Mouse (Mus musculus) lung, postnatal 4 days (tissue): ENCODE results near the gene Gm48552.

Experiments
- DNase-seq, 2 experiments: peaks; one replicate each; pipeline ENCODE4 v3.0.0; 2021

The Gm48552 gene

GRCm38 (mm10) chr10:81421041-81421796 is 32.4 kb downstream of the Gm48552 start:
- DNase-seq: no peak

GRCm38 (mm10) chr10:81421797-81422100 is 32.9 kb downstream of the Gm48552 start:
- peak in 1 of 2 experiments; percentile 25 for DNase-seq

GRCm38 (mm10) chr10:81422191-81422590 is 33.4 kb downstream of the Gm48552 start:
- peak; percentile 21 to 50 for DNase-seq

- no peak for DNase-seq
Measured at GRCm38 (mm10) chr10:81422661-81423217, 33.9 kb downstream of the Gm48552 start.

GRCm38 (mm10) chr10:81423476-81424245 is 34.9 kb downstream of the Gm48552 start:
- peak in 1 of 2 experiments; percentile 3 for DNase-seq

- DNase-seq: peak; percentile 52 to 76
Measured at GRCm38 (mm10) chr10:81424246-81425051, 35.6 kb downstream of the Gm48552 start.

GRCm38 (mm10) chr10:81425236-81425850 is 36.5 kb downstream of the Gm48552 start:
- peak; percentile 36 to 54 for DNase-seq

- DNase-seq: peak; percentile 14 to 41
Measured at GRCm38 (mm10) chr10:81426081-81426671, 37.4 kb downstream of the Gm48552 start.

GRCm38 (mm10) chr10:81426897-81427296 is 38.1 kb downstream of the Gm48552 start:
- DNase-seq: peak; percentile 70 to 75

- DNase-seq: no peak
Measured at GRCm38 (mm10) chr10:81427327-81427726, 38.5 kb downstream of the Gm48552 start.

GRCm38 (mm10) chr10:81427804-81428506 is 39.1 kb downstream of the Gm48552 start:
- DNase-seq: peak; percentile 4 to 26

- DNase-seq: peak; percentile 4 to 22
Measured at GRCm38 (mm10) chr10:81428507-81428870, 39.7 kb downstream of the Gm48552 start.

- peak; percentile 4 to 21 for DNase-seq
Measured at GRCm38 (mm10) chr10:81429092-81429491, 40.3 kb downstream of the Gm48552 start.

GRCm38 (mm10) chr10:81429605-81430061 is 40.8 kb downstream of the Gm48552 start:
- DNase-seq: peak; percentile 91 to 93

- DNase-seq: peak; percentile 84 to 91
Measured at GRCm38 (mm10) chr10:81430141-81430830, 41.5 kb downstream of the Gm48552 start.

- peak; percentile 67 to 81 for DNase-seq
Measured at GRCm38 (mm10) chr10:81430831-81431525, 42.2 kb downstream of the Gm48552 start.

GRCm38 (mm10) chr10:81431526-81432168 is 42.8 kb downstream of the Gm48552 start:
- peak; percentile 26 to 44 for DNase-seq

- DNase-seq: peak in 1 of 2 experiments; percentile 5
Measured at GRCm38 (mm10) chr10:81432169-81432867, 43.5 kb downstream of the Gm48552 start.

GRCm38 (mm10) chr10:81432868-81433262 is 44.1 kb downstream of the Gm48552 start:
- DNase-seq: peak; percentile 95 to 96
